Mouse (Mus musculus) spleen, adult 2 months (tissue): Measurements from ENCODE around the gene Psmb10.

Source experiments
- CTCF ChIP-seq: fragments of 200-500 bp; IDR thresholded peaks from 2 replicates; pipeline ENCODE4 v1.5.1; 2011; ENCODE audit warnings: mild to moderate bottlenecking, inconsistent platforms; ENCODE audit not compliant: insufficient read depth, insufficient read length, insufficient replicate concordance; ENCODE audit errors: extremely low read depth
- POLR2A ChIP-seq: fragments of 200-500 bp; IDR thresholded peaks from 2 replicates; pipeline ENCODE4 v1.6.1; 2011; ENCODE audit warnings: low read depth, low read length, inconsistent platforms

GRCm38 (mm10) chr8:105925123-105925522, 13.1 kb downstream of the Psmb10 start:
- TF ChIP-seq CTCF (no peak), POLR2A (no peak)
